Mouse (Mus musculus) stomach, embryonic 14.5 days (tissue): ENCODE measurements at regions not wholly inside any gene's neighbourhood (a gene's known extent, or its start where the extent isn't known, plus 50 kb on each side); places are given as distances from the start of the nearest gene placed in this dataset.

ENCODE experiments used
- ATAC-seq: fragments of 200-750 bp; cut with Nextera tagmentation; 2 replicates; pipeline ENCODE4 v1.8.0; 2017; ENCODE audit warnings: low read depth, moderate TSS enrichment; ENCODE audit not compliant: insufficient number of reproducible peaks, insufficient read depth, low FRiP score
- H3K27ac ChIP-seq: fragments of 300-500 bp; sonication (generic); 2 replicates; pipeline ENCODE4 v1.5.1; 2014; ENCODE audit warnings: mild to moderate bottlenecking, low read length, moderate library complexity, mixed read lengths
- H3K27me3 ChIP-seq: fragments of 300-500 bp; sonication (generic); 2 replicates; pipeline ENCODE4 v1.6.1; 2014; ENCODE audit warnings: low read length, control low read depth, mixed read lengths; ENCODE audit not compliant: control insufficient read depth, insufficient read depth
- H3K36me3 ChIP-seq: fragments of 300-500 bp; sonication (generic); 2 replicates; pipeline ENCODE4 v1.6.1; 2014; ENCODE audit warnings: mild to moderate bottlenecking, control low read depth, low read length, moderate library complexity, mixed read lengths; ENCODE audit not compliant: control insufficient read depth, insufficient read depth
- H3K4me1 ChIP-seq: fragments of 300-500 bp; sonication (generic); 2 replicates; pipeline ENCODE4 v1.6.1; 2014; ENCODE audit warnings: low read length, control low read depth, mixed read lengths; ENCODE audit not compliant: control insufficient read depth, insufficient read depth
- H3K4me2 ChIP-seq: fragments of 300-500 bp; sonication (generic); replicated peaks from 2 replicates; pipeline ENCODE4 v1.6.1; 2014; ENCODE audit warnings: low read depth, low read length, control low read depth
- H3K4me3 ChIP-seq: fragments of 300-500 bp; sonication (generic); 2 replicates; pipeline ENCODE4 v1.5.1; 2014; ENCODE audit warnings: low read depth, low read length, control low read depth
- H3K9ac ChIP-seq: fragments of 300-500 bp; sonication (generic); replicated peaks from 2 replicates; pipeline ENCODE4 v1.6.1; 2014; ENCODE audit warnings: low read depth, mild to moderate bottlenecking, control low read depth, low read length, moderate library complexity, mixed read lengths
- H3K9me3 ChIP-seq: fragments of 300-500 bp; sonication (generic); 2 replicates; pipeline ENCODE4 v1.6.1; 2016; ENCODE audit warnings: low read depth, low read length, control low read depth; ENCODE audit not compliant: control insufficient read depth
- WGBS: fragments of 180-500 bp; shearing (Covaris S2); extraction: QIAGEN DNeasy Blood & Tissue Kit; methylation state at CpG from one replicate; pipeline ENCODE4 v1.1.7; 2014; 5-methylcytosine and 5-hydroxymethylcytosine counted together

DNA sequence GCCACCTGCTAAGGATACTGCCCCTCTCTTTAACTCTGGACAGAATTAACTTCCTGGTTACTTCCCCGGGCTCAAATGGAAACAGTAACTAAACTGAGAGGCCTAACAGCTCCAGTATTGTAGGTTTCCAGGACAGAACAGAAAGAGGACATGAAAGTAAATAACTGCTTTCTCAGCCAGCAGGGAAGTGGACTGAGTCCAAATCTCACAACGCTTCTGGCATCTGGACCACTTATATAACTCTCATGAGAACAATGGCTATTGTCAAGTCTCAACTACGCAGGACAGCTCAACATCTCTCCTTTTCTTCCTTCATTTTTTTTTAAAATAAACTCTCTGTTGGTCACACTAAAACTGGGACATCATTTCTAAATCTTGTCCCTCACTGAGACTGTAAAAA lies 594.8 kb downstream of the Rapgef2 start:
- H3K9ac ChIP-seq, result no peak overlapping the region
- no peaks in the 10 kb centered on the region for H3K36me3 ChIP-seq
- no peak overlapping the region for H3K4me2 ChIP-seq
- no peak overlapping the region for H3K4me3 ChIP-seq
- H3K27me3 ChIP-seq, result no peaks in the 10 kb centered on the region
- H3K9me3 ChIP-seq, result no peaks in the 10 kb centered on the region
- WGBS, result 30% methylated on average over 3 of the region's 3 CpGs
- H3K27ac ChIP-seq, result no peak overlapping the region
- ATAC-seq, result no peak
- H3K4me1 ChIP-seq, result no peaks in the 10 kb centered on the region

DNA sequence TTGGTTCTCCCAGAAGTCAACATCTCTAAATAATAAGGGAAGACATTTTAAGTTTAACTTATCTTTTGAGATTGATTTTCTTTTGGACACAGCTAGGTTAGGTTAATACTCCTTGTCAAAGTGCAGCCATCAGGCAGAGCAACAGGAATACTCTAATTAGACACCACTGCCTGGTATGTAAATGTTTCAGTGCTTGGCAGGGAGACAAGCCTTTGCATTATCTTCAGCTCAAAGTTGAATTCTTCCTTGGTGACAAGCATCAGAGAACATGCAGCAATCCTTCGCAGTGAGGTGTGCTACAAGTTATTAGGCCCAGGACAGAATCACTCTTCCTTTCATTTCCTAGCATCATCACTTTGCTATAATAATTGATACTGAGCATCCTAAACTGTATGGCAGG lies 608.7 kb downstream of the Rapgef2 start:
- no peak for ATAC-seq
- Histone ChIP-seq H3K4me3 (no peak overlapping the region), H3K4me1 (no peaks in the 10 kb centered on the region), H3K27ac (no peak overlapping the region), H3K4me2 (no peak overlapping the region), H3K36me3 (no peaks in the 10 kb centered on the region), H3K9ac (no peak overlapping the region), H3K27me3 (no peaks in the 10 kb centered on the region), H3K9me3 (no peaks in the 10 kb centered on the region)
- 88% methylated on average over 1 of the region's 1 CpGs for WGBS

DNA sequence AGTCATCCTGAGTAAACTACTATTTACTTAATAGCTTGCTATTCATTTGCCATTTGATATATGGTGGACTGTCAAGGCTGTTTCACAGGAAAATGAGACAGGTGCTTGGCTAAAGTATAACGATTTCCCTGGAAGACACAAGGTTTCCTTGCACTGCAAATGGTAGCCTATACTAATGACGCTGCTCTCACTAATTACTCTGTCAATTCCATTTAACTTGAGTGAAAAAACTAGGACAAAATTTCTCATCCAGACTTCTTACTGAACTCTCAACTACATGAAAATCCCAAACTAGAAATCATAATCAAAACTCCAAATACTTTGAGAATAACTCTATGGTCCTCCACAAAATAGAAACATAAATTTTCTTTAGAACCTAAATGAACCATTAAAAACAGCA lies 609.5 kb downstream of the Rapgef2 start:
- no peaks in the 10 kb centered on the region for H3K9me3 ChIP-seq
- H3K4me2 ChIP-seq, result no peak overlapping the region
- H3K27ac ChIP-seq, result no peak overlapping the region
- WGBS, result 88% methylated on average over 2 of the region's 2 CpGs
- no peak overlapping the region for H3K4me3 ChIP-seq
- no peaks in the 10 kb centered on the region for H3K4me1 ChIP-seq
- H3K27me3 ChIP-seq, result no peaks in the 10 kb centered on the region
- no peak overlapping the region for H3K9ac ChIP-seq
- no peak for ATAC-seq
- H3K36me3 ChIP-seq, result no peaks in the 10 kb centered on the region

DNA sequence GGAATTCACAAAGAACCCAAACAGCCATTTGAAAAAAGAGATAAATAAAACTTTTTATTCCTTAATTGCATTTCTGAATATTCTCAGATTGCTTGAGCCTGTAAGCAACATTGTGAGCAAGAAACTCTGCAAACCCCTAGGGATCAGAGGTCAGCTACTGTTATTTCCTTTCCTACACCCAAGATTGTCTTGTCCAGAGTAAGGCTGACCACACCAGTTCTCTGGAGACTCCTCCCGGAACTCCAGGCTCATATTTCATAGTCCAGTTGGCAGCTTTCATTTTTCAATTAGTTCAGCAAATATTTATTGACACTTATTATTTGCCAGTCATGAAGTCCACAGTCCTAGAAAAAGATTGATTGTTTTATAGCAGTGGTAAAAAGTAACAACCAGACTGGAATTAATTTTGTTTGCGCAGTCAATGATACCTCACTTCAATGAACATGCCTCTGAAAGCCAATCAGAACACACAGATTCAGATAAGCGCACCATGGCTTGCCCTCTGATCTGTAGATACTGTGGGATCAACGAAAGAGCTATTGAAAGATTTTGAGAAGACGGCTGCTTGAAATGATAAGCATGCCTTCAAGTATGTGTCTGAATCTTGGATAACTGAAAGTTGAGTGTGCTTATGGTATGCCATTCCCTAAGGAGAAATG lies 611.7 kb downstream of the Rapgef2 start:
- H3K27ac ChIP-seq, result no peak overlapping the region
- H3K27me3 ChIP-seq, result no peaks in the 10 kb centered on the region
- no peaks in the 10 kb centered on the region for H3K4me1 ChIP-seq
- 62% methylated on average over 5 of the region's 5 CpGs for WGBS
- no peak for ATAC-seq
- H3K9ac ChIP-seq, result no peak overlapping the region
- no peaks in the 10 kb centered on the region for H3K36me3 ChIP-seq
- no peaks in the 10 kb centered on the region for H3K9me3 ChIP-seq
- no peak overlapping the region for H3K4me2 ChIP-seq
- no peak overlapping the region for H3K4me3 ChIP-seq

DNA sequence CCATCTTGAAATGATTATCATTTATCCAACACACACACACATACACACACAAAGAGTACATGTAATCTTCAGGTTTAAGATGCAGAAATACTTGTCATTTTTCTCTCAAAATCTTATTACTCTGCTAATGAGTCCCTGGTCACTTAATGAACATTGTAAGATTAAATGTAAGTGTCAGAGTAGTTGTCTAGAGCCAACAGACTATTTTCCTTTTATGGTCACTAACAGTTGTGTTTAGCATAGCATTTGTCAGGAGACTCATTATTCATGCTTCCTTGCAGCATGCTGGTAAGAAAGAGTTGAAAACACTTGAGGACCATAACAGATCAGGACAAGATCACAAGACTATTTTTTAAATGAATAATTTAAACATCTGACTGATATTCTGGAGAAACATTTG lies 618.3 kb downstream of the Rapgef2 start:
- H3K27me3 ChIP-seq, result no peaks in the 10 kb centered on the region
- no peak overlapping the region for H3K27ac ChIP-seq
- H3K4me2 ChIP-seq, result no peak overlapping the region
- H3K4me1 ChIP-seq, result no peaks in the 10 kb centered on the region
- ATAC-seq, result no peak
- no peaks in the 10 kb centered on the region for H3K36me3 ChIP-seq
- no peaks in the 10 kb centered on the region for H3K9me3 ChIP-seq
- no peak overlapping the region for H3K4me3 ChIP-seq
- no peak overlapping the region for H3K9ac ChIP-seq

DNA sequence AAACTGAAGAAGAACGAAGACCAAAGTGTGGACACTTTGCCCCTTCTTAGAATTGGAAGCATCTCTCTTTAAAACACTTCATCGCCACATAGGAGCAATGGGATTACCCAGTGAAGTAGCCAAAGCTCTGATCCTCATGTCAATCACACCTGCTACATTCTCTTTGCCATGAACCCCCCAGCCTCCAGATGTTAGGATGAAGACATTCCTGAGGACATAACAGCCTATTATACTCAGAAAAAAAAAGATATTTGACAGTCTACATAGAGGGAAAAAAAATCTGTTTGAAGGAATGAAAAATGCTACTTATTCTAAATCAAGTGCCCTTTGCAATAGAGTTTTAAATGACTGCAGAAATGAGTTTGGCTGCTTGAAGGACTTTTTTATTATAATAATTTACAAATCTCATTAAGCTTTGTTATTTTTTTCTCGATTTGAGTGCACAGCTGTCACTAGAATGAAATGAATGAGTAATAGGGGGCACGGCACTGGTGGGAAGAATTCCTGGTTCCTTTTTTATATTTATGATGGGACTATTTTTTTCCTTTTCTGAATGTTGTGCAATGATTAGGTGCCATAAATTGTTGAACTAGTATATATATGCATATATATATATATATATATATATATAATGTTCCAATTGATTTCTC lies 618.8 kb downstream of the Rapgef2 start:
- no peaks in the 10 kb centered on the region for H3K9me3 ChIP-seq
- H3K4me1 ChIP-seq, result no peaks in the 10 kb centered on the region
- 68% methylated on average over 4 of the region's 4 CpGs for WGBS
- no peak overlapping the region for H3K27ac ChIP-seq
- H3K27me3 ChIP-seq, result no peaks in the 10 kb centered on the region
- H3K9ac ChIP-seq, result no peak overlapping the region
- no peak overlapping the region for H3K4me2 ChIP-seq
- no peak overlapping the region for H3K4me3 ChIP-seq
- no peaks in the 10 kb centered on the region for H3K36me3 ChIP-seq
- ATAC-seq, result no peak

DNA sequence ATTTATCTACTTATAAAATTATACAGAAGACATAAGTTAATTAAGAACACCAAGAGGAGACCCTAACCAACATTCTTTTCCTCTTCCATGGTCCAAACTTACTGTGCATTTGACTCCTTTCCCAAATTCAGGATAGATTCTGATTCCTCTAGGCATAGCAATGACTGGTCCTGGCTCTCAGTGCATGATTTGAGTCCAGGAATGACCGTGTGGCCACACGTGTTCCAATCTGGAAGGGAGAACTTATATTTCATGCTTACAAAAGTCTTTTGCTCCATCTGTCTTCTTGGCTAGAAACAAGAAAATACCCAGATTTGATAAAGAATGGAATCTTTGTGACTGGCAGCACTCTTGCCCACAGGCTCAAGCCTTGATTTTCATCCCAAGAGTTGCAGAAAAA lies 638.2 kb downstream of the Rapgef2 start:
- no peaks in the 10 kb centered on the region for H3K27me3 ChIP-seq
- H3K4me2 ChIP-seq, result no peak overlapping the region
- no peak overlapping the region for H3K9ac ChIP-seq
- no peaks in the 10 kb centered on the region for H3K4me1 ChIP-seq
- H3K36me3 ChIP-seq, result no peaks in the 10 kb centered on the region
- WGBS, result 80% methylated on average over 2 of the region's 2 CpGs
- no peak overlapping the region for H3K27ac ChIP-seq
- H3K9me3 ChIP-seq, result no peaks in the 10 kb centered on the region
- no peak for ATAC-seq
- no peak overlapping the region for H3K4me3 ChIP-seq

DNA sequence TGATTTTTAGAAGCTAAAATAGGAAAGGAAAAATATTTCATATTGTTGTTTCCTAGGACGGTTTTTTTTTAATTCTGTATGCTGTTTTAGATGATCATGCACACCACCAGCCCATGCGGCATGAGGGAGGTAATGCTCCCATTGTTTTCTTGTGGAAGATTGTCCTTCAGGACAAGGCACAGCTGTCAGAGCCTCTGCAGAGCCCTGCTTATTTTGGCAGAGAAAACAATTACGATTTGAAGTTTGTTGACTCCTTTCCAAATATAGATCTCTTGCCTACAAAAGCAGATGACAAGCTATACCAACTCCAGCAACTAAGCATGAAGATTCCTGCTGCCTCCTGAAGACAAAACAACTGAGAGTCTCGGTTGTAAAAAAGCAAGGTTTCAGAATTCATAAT lies 650.9 kb downstream of the Rapgef2 start:
- H3K4me2 ChIP-seq, result no peak overlapping the region
- H3K36me3 ChIP-seq, result no peaks in the 10 kb centered on the region
- WGBS, result 53% methylated on average over 4 of the region's 4 CpGs
- peaks cover 4% of the 10 kb centered on the region; the same call in 1 of the 2 replicates for H3K9me3 ChIP-seq
- no peak for ATAC-seq
- H3K9ac ChIP-seq, result no peak overlapping the region
- H3K4me3 ChIP-seq, result no peak overlapping the region
- H3K27me3 ChIP-seq, result no peaks in the 10 kb centered on the region
- H3K27ac ChIP-seq, result no peak overlapping the region
- no peaks in the 10 kb centered on the region for H3K4me1 ChIP-seq

DNA sequence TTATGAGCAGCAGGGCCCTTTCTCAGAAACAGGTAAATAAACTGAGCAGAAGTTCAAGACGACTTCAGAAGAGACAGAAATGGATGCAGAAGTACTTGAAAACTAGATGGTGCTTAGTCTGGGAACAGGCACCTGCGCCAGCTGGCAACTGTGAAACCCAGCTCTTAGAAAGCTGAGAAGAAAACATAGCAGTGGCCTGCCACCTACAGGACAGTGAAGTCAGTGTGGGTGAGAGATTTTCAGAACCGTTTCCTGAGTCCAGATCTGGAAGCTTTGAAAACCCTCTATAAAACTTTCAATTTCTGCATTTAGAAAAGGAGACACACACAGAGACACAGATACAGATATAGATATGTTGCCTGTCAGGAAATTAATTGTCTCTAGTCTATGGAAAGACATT lies 667.4 kb downstream of the Rapgef2 start:
- Histone ChIP-seq H3K9me3 (no peaks in the 10 kb centered on the region), H3K27ac (no peak overlapping the region), H3K27me3 (no peaks in the 10 kb centered on the region), H3K9ac (no peak overlapping the region), H3K4me1 (no peaks in the 10 kb centered on the region), H3K4me3 (no peak overlapping the region), H3K4me2 (no peak overlapping the region), H3K36me3 (no peaks in the 10 kb centered on the region)
- ATAC-seq, result no peak
- WGBS, result 40% methylated on average over 3 of the region's 3 CpGs
